Mouse (Mus musculus) limb, embryonic 12.5 days (tissue): Measurements from ENCODE around the gene Tmx4. TPM values are rescaled to one million over a fixed set of nuclear protein-coding genes. Genes with fewer than 3 reads are reported as not detected.

Experiments used
- ATAC-seq: fragments of 200-750 bp; cut with Nextera tagmentation; 2 replicates; pipeline ENCODE4 v1.8.0; 2017; ENCODE audit warnings: low read depth, moderate TSS enrichment; ENCODE audit not compliant: insufficient number of reproducible peaks, insufficient read depth, low FRiP score, low TSS enrichment
- H3K27ac ChIP-seq: fragments of 300-500 bp; sonication (generic); 2 replicates; pipeline ENCODE4 v1.5.1; 2016; ENCODE audit warnings: mild to moderate bottlenecking, moderate library complexity
- H3K27me3 ChIP-seq: fragments of 300-500 bp; sonication (generic); 2 replicates; pipeline ENCODE4 v1.6.1; 2016; ENCODE audit warnings: mild to moderate bottlenecking, moderate library complexity
- H3K36me3 ChIP-seq: fragments of 300-500 bp; sonication (generic); 2 replicates; pipeline ENCODE4 v1.6.1; 2016; ENCODE audit warnings: mild to moderate bottlenecking, moderate library complexity
- H3K4me1 ChIP-seq: fragments of 300-500 bp; sonication (generic); replicated peaks from 2 replicates; pipeline ENCODE4 v1.6.1; 2016
- H3K4me2 ChIP-seq: fragments of 300-500 bp; sonication (generic); 2 replicates; pipeline ENCODE4 v1.6.1; 2016; ENCODE audit warnings: mild to moderate bottlenecking, moderate library complexity
- H3K4me3 ChIP-seq: fragments of 300-500 bp; sonication (generic); replicated peaks from 2 replicates; pipeline ENCODE4 v1.5.1; 2016; ENCODE audit warnings: mild to moderate bottlenecking
- H3K9ac ChIP-seq: fragments of 300-500 bp; sonication (generic); replicated peaks from 2 replicates; pipeline ENCODE4 v1.6.1; 2016; ENCODE audit warnings: mild to moderate bottlenecking, moderate library complexity
- H3K9me3 ChIP-seq: fragments of 300-500 bp; sonication (generic); 2 replicates; pipeline ENCODE4 v1.6.1; 2016; ENCODE audit warnings: mild to moderate bottlenecking, moderate library complexity
- WGBS: fragments of 180-500 bp; shearing (Covaris S2); methylation state at CpG from one replicate; pipeline ENCODE4 v1.1.7; 2016; 5-methylcytosine and 5-hydroxymethylcytosine counted together
- polyA plus RNA-seq: library from polyadenylated mRNA; unstranded; fragments of >200 nt; fragmentation: Nextera tagmentation; extraction: Ambion mirVana; gene quantifications from 2 replicates; pipeline ENCODE4 v1.2.1, GENCODE M21; 2016

Tmx4 gene
- 25.5 and 25.9 TPM in 2 replicates for polyA plus RNA-seq

DNA sequence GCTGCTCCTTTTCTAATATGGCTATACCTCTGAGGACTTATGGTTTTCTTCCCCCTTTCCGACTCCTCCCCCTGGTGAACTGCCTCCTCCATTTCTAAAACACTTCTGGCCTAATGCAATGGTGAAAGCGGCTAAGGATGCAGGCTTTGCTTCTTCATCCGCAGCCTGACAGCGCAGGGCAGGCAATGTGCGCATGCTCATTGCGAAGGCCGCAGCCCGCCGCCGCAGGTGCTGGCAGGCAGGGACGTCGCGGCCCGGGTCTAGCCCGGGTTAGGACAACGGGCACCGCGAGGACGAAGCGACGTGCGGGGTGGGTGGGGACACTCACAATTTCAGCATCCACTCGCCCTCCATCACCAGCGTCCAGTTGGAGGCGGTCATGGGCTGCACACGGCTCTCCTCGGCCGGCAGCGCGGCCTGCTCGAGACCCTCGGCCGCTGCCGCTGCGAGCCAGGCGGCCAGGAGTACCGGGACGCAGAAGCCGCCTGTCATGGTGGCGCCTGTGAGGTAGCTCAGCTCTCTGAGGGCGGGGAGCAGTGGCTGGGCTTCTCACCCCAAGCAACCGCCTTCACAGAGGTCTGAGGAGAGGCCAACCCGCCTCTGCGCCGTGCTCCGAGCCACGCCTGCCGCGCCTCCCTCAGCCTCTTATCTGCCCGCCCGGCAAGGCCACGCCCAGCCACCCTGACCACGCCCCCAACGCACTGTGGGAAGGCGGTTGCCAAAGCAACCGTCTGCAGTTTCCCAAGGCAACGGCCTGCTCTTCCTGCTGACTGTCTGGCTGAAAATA lies at the start of gene Tmx4:
Tmx4 (minus strand) TSS at position 632 of the 787 bp plus-strand sequence.
- WGBS: under 1% methylated on average over 57 of the region's 57 CpGs

DNA sequence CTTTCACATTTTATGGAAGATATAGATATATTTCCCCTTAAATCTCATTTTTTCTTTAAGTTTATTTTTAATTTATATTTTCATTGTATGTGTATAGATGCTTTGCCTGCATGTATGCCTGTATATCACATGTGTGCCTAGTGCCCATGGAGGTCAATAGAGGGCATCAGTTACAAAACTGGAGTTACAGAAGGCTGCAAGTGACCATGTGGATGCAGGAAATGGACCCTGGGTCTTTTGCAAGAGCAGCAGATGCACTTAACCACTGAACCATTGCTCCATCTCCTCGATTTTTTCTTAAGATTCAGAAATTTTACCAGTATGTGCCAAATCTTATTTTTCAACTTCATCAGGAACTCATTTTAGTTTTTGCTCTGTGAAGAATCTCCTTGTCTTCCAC lies 48.2 kb upstream of the Tmx4 start:
- H3K27me3 ChIP-seq: no peaks in the 10 kb centered on the region
- no peaks in the 10 kb centered on the region for H3K9me3 ChIP-seq
- no peak overlapping the region for H3K9ac ChIP-seq
- ATAC-seq: no peak
- 78% methylated on average over 1 of the region's 1 CpGs for WGBS
- H3K27ac ChIP-seq: no peak overlapping the region
- H3K36me3 ChIP-seq: no peaks in the 10 kb centered on the region
- H3K4me3 ChIP-seq: no peak overlapping the region
- H3K4me1 ChIP-seq: no peaks in the 10 kb centered on the region
- H3K4me2 ChIP-seq: no peak overlapping the region

More for the DNA sequence above, at the start of gene Tmx4:
- no peaks in the 10 kb centered on the region for H3K9me3 ChIP-seq
- ATAC-seq: peak; percentile 100
- peaks cover 16% of the 10 kb centered on the region for H3K4me1 ChIP-seq
- H3K9ac ChIP-seq: peak within 1 kb of the TSS; percentile 83
- no peaks in the 10 kb centered on the region for H3K27me3 ChIP-seq
- H3K4me2 ChIP-seq: peak within 1 kb of the TSS; percentile 67
- H3K4me3 ChIP-seq: peak within 1 kb of the TSS; percentile 79
- peak within 1 kb of the TSS; percentile 98 for H3K27ac ChIP-seq
- peaks cover 2% of the 10 kb centered on the region; the same call in 1 of the 2 replicates for H3K36me3 ChIP-seq

DNA sequence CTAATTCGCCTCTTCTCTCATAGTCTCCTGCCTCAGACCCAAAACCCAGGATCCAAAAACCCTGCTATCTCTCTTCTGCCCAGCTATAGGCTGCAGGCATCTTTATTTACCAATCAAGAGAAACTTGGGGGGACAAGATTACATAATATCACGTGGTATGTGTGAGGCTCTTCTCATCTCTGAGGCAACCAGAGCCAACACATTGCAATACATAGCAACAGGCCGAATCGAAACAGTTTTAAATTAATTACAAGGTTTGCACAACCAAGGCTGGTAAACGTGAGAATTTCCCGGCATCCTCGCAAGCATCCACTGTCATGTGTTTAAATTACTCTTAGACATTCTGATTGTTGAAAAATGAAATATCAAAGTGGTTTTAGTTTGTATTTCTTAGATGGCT lies 47.1 kb upstream of the Tmx4 start:
- H3K27ac ChIP-seq: no peak overlapping the region
- H3K27me3 ChIP-seq: no peaks in the 10 kb centered on the region
- no peak overlapping the region for H3K4me3 ChIP-seq
- no peak overlapping the region for H3K4me2 ChIP-seq
- no peaks in the 10 kb centered on the region for H3K9me3 ChIP-seq
- ATAC-seq: no peak
- H3K4me1 ChIP-seq: no peaks in the 10 kb centered on the region
- WGBS: 90% methylated on average over 7 of the region's 7 CpGs
- no peak overlapping the region for H3K9ac ChIP-seq
- H3K36me3 ChIP-seq: no peaks in the 10 kb centered on the region

DNA sequence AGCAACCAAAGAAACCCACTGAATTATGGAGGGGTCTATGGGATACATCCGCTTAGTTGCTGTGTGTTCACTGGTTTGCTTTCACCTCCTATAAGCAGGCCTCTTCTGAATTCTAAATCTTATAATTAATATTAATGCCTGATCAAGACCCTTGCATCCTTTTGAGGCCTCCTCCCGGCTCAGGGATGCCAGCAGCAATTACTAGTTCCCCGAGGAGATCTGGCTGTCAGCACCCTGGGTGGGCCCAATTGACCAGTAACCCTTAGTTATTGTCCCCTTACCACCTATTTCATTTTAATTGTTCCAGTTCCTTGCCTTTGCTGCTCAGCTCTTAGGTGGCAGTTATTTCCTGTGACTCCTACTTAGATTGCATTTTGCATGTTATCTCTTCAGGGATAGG lies 38.4 kb upstream of the Tmx4 start:
- no peaks in the 10 kb centered on the region for H3K27me3 ChIP-seq
- no peaks in the 10 kb centered on the region for H3K9me3 ChIP-seq
- no peaks in the 10 kb centered on the region for H3K4me1 ChIP-seq
- no peak for ATAC-seq
- no peak overlapping the region for H3K27ac ChIP-seq
- H3K4me3 ChIP-seq: no peak overlapping the region
- 52% methylated on average over 3 of the region's 3 CpGs for WGBS
- H3K36me3 ChIP-seq: no peaks in the 10 kb centered on the region
- no peak overlapping the region for H3K9ac ChIP-seq
- no peak overlapping the region for H3K4me2 ChIP-seq

DNA sequence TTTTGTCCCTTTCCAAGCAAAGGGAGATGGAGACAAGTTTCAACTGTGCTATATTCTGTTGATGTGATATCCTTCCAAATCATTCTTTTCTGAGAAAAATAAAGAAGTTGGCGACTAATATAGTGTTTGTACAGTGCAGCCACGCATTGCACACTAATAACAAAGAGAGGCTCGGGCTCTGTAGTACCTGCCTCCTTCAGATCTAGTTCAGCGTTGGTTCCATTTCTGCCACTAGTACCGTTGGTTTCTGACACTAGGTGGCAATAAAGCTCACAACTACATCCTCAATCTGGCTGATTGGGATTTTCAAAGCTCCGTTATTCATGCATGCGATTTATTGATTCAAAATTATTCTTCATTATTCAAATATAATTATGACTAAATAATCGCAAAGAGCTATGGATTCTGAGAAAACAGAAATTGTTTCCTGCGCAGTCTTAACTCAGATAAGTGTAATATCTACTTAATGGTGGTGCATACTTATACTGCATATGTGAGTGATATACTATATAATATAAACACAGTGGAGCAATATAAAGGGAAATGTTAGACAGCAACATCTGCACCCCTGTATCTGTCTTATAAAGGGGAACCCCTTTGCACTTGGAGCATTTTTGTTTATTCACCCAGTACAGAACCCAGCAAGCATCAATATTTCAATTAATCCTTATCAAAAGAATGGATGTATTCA lies 37.5 kb upstream of the Tmx4 start:
- Histone ChIP-seq H3K9ac (no peak overlapping the region), H3K4me2 (no peak overlapping the region), H3K27ac (no peak overlapping the region), H3K9me3 (no peaks in the 10 kb centered on the region), H3K4me1 (no peaks in the 10 kb centered on the region), H3K36me3 (no peaks in the 10 kb centered on the region), H3K27me3 (no peaks in the 10 kb centered on the region), H3K4me3 (no peak overlapping the region)
- 28% methylated on average over 9 of the region's 9 CpGs for WGBS
- ATAC-seq: no peak

DNA sequence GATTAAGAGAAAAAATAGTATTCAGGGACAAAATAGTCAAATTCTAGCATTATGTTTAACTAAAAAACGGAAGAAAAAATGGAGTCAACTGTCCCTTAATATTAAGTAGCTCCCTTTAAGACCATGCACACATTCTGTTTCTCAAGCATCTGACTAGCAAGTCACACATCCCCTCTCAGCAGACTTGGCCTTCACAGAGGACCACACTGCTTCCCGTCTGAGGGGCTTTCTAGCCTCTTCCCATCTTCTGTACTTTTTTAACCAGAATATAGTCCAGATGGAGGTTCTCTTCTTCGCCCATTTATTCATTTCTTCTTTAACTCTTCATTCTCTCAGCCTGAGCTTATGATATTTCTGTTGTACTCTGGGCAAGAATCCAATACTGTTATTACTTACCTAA lies 35.6 kb upstream of the Tmx4 start:
- Histone ChIP-seq H3K9ac (no peak overlapping the region), H3K27me3 (no peaks in the 10 kb centered on the region), H3K4me2 (no peak overlapping the region), H3K27ac (no peak overlapping the region), H3K9me3 (no peaks in the 10 kb centered on the region), H3K4me3 (no peak overlapping the region), H3K4me1 (no peaks in the 10 kb centered on the region), H3K36me3 (no peaks in the 10 kb centered on the region)
- ATAC-seq: no peak
- 75% methylated on average over 3 of the region's 3 CpGs for WGBS

DNA sequence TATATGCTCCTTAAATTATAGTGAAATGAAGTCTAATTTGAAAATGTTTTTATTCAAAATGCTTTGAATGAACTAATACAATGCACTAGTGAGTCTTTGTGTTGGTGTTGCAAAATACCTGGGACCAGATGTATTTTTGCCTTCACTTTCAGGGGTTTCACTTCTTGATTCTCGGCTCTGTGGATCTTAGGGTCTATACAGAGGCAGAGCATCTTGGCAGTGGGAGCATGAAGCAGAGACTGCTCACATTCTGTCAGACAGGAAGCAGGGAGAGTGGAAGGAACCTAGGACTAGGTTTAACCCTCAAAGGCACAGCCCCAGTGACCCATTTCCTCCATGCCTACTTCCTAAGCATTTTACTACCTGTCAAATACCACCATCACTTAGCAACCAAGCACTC lies 31.5 kb upstream of the Tmx4 start:
- Histone ChIP-seq H3K27ac (no peak overlapping the region), H3K4me3 (no peak overlapping the region), H3K4me1 (no peaks in the 10 kb centered on the region), H3K27me3 (no peaks in the 10 kb centered on the region), H3K36me3 (no peaks in the 10 kb centered on the region), H3K9me3 (no peaks in the 10 kb centered on the region), H3K4me2 (no peak overlapping the region), H3K9ac (no peak overlapping the region)
- 82% methylated on average over 1 of the region's 1 CpGs for WGBS
- no peak for ATAC-seq

DNA sequence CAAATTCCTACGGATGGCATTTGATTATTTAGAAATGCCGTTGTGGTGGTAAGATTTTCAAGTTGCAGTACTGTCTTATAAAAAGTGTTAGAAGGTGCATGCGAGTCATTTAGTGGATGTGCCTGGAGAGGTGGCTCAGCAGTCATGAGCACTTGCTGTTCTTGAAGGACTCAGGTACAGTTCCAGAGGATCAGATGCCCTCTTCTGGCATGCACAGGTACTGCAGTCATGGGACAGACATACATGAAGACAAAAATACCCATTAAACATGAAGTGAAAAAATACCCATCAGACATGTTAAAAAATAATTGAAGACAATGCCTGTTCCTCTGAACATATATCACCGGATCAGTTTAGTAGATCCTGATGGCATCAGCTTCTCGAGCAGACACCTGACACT lies 29.7 kb upstream of the Tmx4 start:
- 73% methylated on average over 5 of the region's 5 CpGs for WGBS
- Histone ChIP-seq H3K4me1 (no peaks in the 10 kb centered on the region), H3K9me3 (no peaks in the 10 kb centered on the region), H3K27ac (no peak overlapping the region), H3K36me3 (no peaks in the 10 kb centered on the region), H3K27me3 (no peaks in the 10 kb centered on the region), H3K9ac (no peak overlapping the region), H3K4me3 (no peak overlapping the region), H3K4me2 (no peak overlapping the region)
- ATAC-seq: no peak

DNA sequence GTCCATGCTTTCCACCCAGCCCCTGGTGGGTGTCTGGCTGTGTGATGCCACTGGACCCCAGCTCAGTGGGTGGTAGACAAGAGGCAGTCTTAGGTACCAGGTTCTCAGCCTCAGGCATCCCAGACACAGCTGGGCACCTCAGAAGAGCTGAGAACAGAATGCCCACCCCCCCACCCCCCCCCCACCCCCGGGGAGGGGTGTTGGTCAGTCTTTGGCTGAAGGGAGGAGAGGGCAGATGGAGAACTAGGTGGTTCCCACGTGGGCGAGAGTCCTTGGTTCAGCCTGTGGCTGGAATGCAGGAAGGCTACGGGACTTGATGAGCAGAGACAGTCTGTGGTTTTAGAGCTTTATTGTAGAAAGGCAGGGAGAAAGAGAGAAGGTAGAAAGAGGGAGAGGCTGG lies 12.5 kb upstream of the Tmx4 start:
- Histone ChIP-seq H3K9ac (no peak overlapping the region), H3K27ac (no peak overlapping the region), H3K36me3 (no peaks in the 10 kb centered on the region), H3K4me3 (no peak overlapping the region), H3K27me3 (no peaks in the 10 kb centered on the region), H3K4me2 (no peak overlapping the region), H3K9me3 (no peaks in the 10 kb centered on the region), H3K4me1 (no peaks in the 10 kb centered on the region)
- 25% methylated on average over 4 of the region's 4 CpGs for WGBS
- no peak for ATAC-seq

DNA sequence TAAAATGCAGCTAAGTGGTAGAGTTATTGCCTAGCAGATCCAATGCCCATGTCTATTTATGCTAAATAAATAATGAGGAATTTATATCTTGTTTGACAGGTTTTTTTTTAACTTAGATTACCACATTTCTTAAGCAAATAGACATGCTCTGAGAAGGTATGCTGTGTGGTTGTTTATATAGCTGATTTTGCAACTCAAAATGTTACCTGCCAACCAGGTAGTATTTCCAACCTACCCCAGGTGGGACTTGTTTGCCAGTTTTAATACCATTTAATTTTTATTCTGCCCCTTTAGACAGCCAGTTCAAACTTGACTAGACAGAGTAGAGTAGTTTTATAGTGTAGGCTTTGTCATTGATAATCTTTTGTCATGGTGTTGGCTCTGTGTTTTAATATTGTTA lies 10.7 kb upstream of the Tmx4 start:
- Histone ChIP-seq H3K36me3 (no peaks in the 10 kb centered on the region), H3K9me3 (no peaks in the 10 kb centered on the region), H3K9ac (no peak overlapping the region), H3K4me2 (no peak overlapping the region), H3K4me1 (no peaks in the 10 kb centered on the region), H3K4me3 (no peak overlapping the region), H3K27ac (no peak overlapping the region), H3K27me3 (no peaks in the 10 kb centered on the region)
- ATAC-seq: no peak

DNA sequence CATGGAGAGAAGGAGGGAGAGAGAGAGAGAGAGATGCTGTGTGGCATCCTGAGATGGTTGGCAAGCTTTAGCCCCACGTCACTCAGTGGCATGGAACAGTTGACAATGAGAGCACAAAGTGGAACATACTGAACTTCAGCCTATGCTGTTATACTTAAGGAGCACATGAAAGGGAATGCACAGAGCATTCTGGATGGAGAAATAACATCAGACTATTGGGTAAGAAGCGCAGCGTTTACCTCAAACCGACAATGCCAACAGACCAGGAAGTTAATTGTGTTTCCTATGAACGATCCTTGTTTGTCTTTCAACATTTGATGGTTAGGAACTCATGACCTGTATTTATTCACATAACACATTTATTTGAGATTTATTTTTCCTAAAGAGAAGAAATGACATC lies 8.8 kb upstream of the Tmx4 start:
- no peak for ATAC-seq
- H3K36me3 ChIP-seq: no peaks in the 10 kb centered on the region
- no peak overlapping the region for H3K4me2 ChIP-seq
- no peak overlapping the region for H3K9ac ChIP-seq
- no peaks in the 10 kb centered on the region for H3K9me3 ChIP-seq
- H3K4me3 ChIP-seq: no peak overlapping the region
- no peaks in the 10 kb centered on the region for H3K27me3 ChIP-seq
- no peak overlapping the region for H3K27ac ChIP-seq
- no peaks in the 10 kb centered on the region for H3K4me1 ChIP-seq
- 89% methylated on average over 5 of the region's 5 CpGs for WGBS

DNA sequence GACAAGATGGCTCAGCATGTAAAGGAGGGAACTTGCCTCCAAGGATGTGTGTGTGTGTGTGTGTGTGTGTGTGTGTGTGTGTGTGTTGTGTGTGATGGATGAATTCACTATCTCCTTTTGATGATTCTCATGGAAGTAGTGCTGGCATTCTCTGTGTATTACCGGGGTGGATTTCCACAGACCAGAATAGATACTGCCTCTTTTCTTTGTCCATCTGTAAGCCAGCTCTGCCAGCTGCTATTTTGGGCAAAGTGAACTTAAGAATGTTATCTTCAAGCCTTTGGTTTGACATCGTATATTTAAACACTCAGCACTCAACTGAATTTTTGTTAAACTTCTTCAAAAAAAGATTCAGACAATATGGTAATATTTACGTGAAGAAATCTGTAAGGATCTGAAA lies 5.1 kb upstream of the Tmx4 start:
- Histone ChIP-seq H3K27ac (no peak overlapping the region), H3K9me3 (no peaks in the 10 kb centered on the region), H3K4me2 (no peak overlapping the region), H3K9ac (no peak overlapping the region), H3K36me3 (no peaks in the 10 kb centered on the region), H3K4me3 (no peak overlapping the region), H3K27me3 (no peaks in the 10 kb centered on the region), H3K4me1 (peaks cover 8% of the 10 kb centered on the region)
- WGBS: 90% methylated on average over 3 of the region's 3 CpGs
- ATAC-seq: no peak
